Mouse (Mus musculus): ENCODE measurements at regions not wholly inside any gene's neighbourhood (a gene's known extent, or its start where the extent isn't known, plus 50 kb on each side); places are given as distances from the start of the nearest gene placed in this dataset.

- intact Hi-C loops (cut with DNase I), result no loop called here
- no peak for DNase-seq (ENCODE audit: low spot score in 2 of 2)
Measured at GRCm38 (mm10) chr19:28732998-28733397, 53.1 kb upstream of the Glis3 start.

GRCm38 (mm10) chr19:28733781-28734180 lies 53.9 kb upstream of the Glis3 start:
- intact Hi-C loops (cut with DNase I), result no loop called here
- no peak for DNase-seq (ENCODE audit: low spot score in 2 of 2)

- peak; percentile 12 to 17 for DNase-seq (ENCODE audit: low spot score in 2 of 2)
- intact Hi-C loops (cut with DNase I), result no loop called here
Measured at GRCm38 (mm10) chr19:28743176-28743793, 63.4 kb upstream of the Glis3 start.

GRCm38 (mm10) chr19:28745105-28745504 lies 65.2 kb upstream of the Glis3 start:
- intact Hi-C loops (cut with DNase I), result no loop called here
- no peak for DNase-seq (ENCODE audit: low spot score in 2 of 2)

- no peak for DNase-seq (ENCODE audit: low spot score in 2 of 2)
- intact Hi-C loops (cut with DNase I), result no loop called here
Measured at GRCm38 (mm10) chr19:28745534-28745933, 65.7 kb upstream of the Glis3 start.

DNA sequence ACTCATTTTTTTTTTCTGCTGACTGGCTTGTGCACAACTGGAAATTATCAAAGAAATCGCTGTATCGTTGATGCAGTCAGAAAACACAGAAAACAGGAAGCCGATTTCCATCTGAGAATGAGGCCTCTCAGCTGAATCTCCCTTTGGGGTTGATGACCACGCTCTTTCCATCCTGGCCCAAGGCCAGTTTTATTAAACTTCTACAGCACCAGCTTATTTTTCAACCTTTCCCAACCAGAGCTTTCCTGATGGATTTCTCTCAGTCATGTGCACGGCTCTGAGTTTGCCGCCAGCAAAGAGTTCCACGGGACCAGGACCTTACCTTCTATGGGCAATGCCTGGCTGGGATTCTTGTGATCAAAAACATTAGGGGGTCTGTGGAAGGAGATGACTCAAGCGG lies 71.2 kb upstream of the Glis3 start:
- intact Hi-C loops (cut with DNase I), result no loop called here
- no peak for DNase-seq (ENCODE audit: low spot score in 2 of 2)

GRCm38 (mm10) chr19:28758854-28759253 lies 76.0 kb upstream of the Slc1a1 start:
- intact Hi-C loops (cut with DNase I), result loop anchor here (2.0 kb wide), 1 partner anchor 1312 kb away; no protein-coding TSS in a partner anchor
- DNase-seq (ENCODE audit: low spot score in 2 of 2), result peak; percentile 64 to 74

DNA sequence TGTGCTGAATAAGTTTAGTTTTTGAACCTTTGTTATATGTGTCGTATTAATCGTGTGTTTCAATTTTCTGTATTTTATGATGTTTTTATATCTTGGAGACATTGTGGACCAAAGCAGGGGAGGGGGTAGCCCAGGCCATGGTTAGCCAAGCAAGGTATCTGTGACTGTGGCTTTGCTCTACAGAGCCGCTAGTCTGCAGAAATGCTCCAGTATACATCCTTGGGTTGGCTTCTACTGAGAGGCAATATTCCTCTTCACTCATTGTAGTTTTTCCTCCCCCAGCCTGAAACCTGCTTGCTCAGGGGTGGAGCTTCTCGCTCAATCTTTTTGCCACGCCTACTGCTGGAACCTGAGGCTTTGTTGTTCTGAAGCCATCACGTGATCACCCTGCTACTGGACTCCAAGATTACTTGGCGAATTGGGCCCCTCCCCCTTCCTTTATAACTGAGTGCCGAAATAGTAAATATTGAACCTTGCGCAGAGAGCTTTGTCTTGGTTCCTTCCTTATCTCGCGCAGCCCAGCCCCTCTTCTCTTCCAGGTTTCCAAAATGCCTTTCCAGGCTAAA lies 70.0 kb upstream of the Slc1a1 start:
- intact Hi-C loops (cut with DNase I), result loop anchor here (10.0 kb wide), 1 partner anchor 600 kb away; no protein-coding TSS in a partner anchor
- DNase-seq (ENCODE audit: low spot score in 2 of 2), result no peak

DNA sequence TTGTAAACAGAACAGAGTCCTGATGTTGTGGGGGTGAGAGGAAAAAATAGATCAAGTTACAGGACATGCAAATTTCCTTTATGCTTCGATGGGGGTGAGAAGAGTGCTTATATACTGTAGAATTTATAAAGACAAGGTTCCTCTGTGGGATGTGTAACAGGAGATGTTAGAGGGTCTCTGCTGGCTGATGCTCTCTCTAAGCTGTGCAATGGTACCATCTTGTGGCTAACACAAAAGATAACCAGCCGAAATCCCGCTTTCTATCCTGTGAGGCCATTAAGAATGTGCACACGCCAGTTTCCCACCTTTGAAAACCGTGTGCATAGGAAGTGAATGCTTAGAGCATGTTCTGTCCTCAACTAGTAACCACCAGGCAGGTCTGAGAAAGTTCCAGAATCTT lies 66.6 kb upstream of the Slc1a1 start:
- peak; percentile 12 to 47 for DNase-seq (ENCODE audit: low spot score in 2 of 2)
- intact Hi-C loops (cut with DNase I), result loop anchor here (10.0 kb wide), 1 partner anchor 603 kb away; no protein-coding TSS in a partner anchor

- no peak for DNase-seq (ENCODE audit: low spot score in 2 of 2)
- intact Hi-C loops (cut with DNase I), result loop anchor here (10.0 kb wide), 2 partner anchors 194 to 484 kb away; partner anchors contain the start of genes 4430402I18Rik, Jak2 and Plpp6
Measured at GRCm38 (mm10) chr19:28770419-28770818, 64.4 kb upstream of the Slc1a1 start.

DNA sequence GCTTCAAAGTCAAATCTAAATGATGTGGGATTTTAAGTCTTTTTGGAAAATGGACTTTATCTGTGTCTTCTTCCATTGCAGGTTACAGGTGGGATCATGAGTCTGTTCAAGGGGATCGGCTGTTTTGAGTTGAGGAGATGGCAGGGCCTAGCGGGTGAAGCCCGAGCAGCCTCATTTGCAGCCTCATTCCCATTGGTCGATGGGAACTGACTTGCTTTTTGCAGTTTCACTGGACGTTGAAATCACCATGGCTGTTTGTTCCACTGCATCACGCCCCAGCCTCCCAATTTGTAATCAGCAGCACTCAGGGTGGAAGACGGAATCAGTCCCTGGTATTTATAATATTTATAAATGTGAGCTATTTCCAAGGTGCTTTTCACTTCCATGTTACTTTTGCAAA lies 63.0 kb upstream of the Slc1a1 start:
- no peak for DNase-seq (ENCODE audit: low spot score in 2 of 2)
- intact Hi-C loops (cut with DNase I), result loop anchor here (10.0 kb wide), 2 partner anchors 193 to 483 kb away; partner anchors contain the start of genes 4430402I18Rik, Jak2 and Plpp6

DNA sequence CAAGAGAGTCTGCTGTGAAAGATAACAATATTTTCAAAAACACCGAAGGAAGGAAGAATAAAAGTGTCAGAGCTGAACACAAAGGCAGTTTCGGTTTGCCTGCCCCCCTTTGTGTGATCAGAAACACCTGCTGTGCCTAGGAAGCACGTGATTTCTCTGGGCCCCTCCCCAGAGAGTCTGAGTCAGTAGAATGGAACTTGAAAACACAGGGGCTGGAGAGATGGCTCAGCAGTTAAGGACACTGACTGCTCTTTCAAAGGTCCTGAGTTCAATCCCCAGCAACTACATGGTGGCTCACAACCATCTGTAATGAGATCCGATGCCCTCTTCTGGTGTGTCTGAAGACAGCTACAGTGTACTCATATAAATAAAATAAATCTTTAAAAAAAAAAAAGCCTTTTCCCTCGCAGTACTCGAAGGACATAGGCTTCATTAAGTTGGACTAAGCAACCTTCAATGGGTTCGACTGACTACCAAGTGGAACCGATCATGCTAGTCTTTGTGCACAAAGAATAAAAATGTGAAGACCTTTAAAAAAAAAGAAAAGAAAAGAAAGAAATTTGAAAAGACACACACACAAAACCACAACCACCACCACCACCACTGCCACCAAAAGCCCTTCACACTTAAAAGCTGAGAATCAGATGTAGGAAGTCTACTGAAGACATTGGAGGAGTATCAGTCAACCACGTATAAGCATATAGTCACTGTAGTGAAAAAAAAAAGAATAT lies 61.8 kb upstream of the Slc1a1 start:
- intact Hi-C loops (cut with DNase I), result loop anchor here (10.0 kb wide), 2 partner anchors 192 to 482 kb away; partner anchors contain the start of genes 4430402I18Rik, Jak2 and Plpp6

GRCm38 (mm10) chr19:28776868-28777267 lies 58.0 kb upstream of the Slc1a1 start:
- DNase-seq (ENCODE audit: low spot score in 2 of 2), result peak; percentile 22 to 54

More for the DNA sequence above, 61.8 kb upstream of the Slc1a1 start:
- DNase-seq (ENCODE audit: low spot score in 2 of 2), result no peak

DNA sequence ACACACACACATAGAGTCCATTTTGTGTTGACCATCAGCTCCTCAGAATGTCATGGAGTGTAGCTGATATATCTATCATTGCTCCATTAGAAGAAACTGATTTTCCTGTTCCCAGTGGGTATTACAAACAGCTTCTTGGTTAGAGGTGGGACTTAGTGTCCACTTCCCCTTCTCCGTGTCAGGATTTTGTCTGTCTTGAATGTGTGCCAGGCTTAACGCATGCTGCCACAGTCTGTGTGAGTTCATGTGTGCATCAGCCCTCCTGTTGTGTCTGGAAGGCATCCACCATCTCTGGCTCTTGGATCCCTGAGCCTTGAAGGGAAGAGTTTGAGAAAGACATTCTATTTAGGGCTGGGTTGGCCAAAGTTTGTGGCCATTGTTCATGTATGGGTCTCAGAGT lies 57.2 kb upstream of the Slc1a1 start:
- intact Hi-C loops (cut with DNase I), result loop anchor here (2.0 to 10.0 kb wide), 5 partner anchors 105 to 580 kb away; partner anchors contain the start of genes 4430402I18Rik, Jak2 and Plpp6
- DNase-seq (ENCODE audit: low spot score in 2 of 2), result no peak

More at GRCm38 (mm10) chr19:28776868-28777267, 58.0 kb upstream of the Slc1a1 start:
- intact Hi-C loops (cut with DNase I), result loop anchor here (2.0 to 10.0 kb wide), 5 partner anchors 106 to 580 kb away; partner anchors contain the start of genes 4430402I18Rik, Jak2 and Plpp6

- intact Hi-C loops (cut with DNase I), result loop anchor here (5.0 to 10.0 kb wide), 4 partner anchors 186 to 579 kb away; partner anchors contain the start of genes 4430402I18Rik, Jak2 and Plpp6
Measured at GRCm38 (mm10) chr19:28778386-28778785, 56.5 kb upstream of the Slc1a1 start.

GRCm38 (mm10) chr19:28781971-28782370 lies 52.9 kb upstream of the Slc1a1 start:
- DNase-seq (ENCODE audit: low spot score in 2 of 2), result no peak

More at GRCm38 (mm10) chr19:28778386-28778785, 56.5 kb upstream of the Slc1a1 start:
- DNase-seq (ENCODE audit: low spot score in 2 of 2), result no peak

More at GRCm38 (mm10) chr19:28781971-28782370, 52.9 kb upstream of the Slc1a1 start:
- intact Hi-C loops (cut with DNase I), result no loop called here

Measured in left cerebral cortex, postnatal 25 days (tissue).